Mouse (Mus musculus) layer of hippocampus, postnatal 10 days (tissue): ENCODE data around the gene Hspb11. TPM values are rescaled to one million over a fixed set of nuclear protein-coding genes. Genes with fewer than 3 reads are reported as not detected.

Experiments used
- DNase-seq, 2 experiments: peaks; one replicate each; pipeline ENCODE4 v3.0.0; 2021; ENCODE audit warnings: low spot score in 2 of 2
- total RNA-seq, 2 experiments: library from RNA; stranded (reverse); gene quantifications; 2 replicates each; pipeline ENCODE4 v1.2.3; 2021

Gene Hspb11
- total RNA-seq, 2 experiments from 2014 or later, result 21.1 to 22.4 TPM

DNA sequence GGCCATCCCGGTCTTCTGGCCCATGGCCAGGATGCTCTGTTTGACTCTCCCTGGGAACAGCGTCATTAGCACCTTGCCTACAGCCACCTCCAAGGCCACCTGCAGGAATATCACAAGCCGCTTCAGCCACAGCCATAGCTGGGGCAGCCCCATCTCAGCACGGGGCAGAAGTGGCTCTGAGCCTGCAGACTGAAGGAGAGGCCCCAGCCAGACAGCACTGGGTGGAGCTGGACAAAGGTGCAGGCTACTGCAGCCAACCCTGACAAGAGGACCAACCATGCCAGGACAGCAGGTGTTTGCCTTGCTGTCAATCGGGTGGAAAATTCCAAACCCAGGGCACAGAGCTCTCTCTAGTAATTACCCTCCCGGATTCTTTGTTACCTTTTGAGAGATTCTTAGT, 53.6 kb downstream of the Hspb11 start, which contains the start of gene Dio1:
Gene Dio1 (minus strand): TSS at position 204 of the 400 bp plus-strand sequence.
- DNase-seq, result no peak

- peak; percentile 84 to 89 for DNase-seq
Measured at GRCm38 (mm10) chr4:107313690-107314478, 60.5 kb downstream of the Hspb11 start, which contains the start of gene Yipf1. Yipf1 (plus strand) TSS chr4:107314363.

DNA sequence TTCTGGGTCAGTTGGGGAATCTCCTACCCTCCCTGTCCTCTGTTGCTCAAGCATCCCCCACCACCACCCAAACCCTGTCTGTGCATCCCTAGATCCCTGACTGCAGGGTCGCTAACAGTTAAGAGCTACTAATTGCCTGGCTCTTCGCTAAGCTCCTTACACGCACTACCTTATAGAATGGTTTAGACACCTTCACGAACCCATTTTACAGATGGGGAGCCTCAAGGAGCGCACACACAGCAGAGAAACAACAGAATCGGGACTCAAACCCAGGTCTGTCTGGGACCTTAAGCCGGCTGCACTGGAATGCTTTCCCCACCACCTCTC, 61.0 kb downstream of the Hspb11 start:
- DNase-seq, result no peak

GRCm38 (mm10) chr4:107318646-107319045, 65.3 kb downstream of the Hspb11 start:
- DNase-seq, result no peak

DNA sequence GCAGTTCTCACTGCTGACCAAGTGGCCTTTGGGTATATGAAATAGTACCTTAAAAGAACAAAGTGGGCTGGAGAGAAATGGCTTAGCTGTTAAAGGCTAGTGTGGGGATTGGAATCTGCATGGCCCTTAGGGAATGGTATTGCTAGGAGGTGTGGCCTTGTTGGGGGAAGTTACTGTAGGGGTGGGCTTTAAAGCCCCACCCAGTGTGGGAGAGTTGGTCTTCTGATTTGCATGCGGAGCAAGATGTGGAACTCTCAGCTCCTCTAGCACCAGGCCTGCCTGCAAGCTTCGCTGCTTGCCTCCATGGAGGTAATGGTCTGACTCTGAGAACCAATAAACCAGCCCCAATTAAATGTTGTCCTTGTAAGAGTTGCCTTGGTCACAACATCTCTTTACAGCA, 67.6 kb downstream of the Hspb11 start:
- no peak for DNase-seq

- DNase-seq, result no peak
Measured at GRCm38 (mm10) chr4:107323113-107323512, 69.7 kb downstream of the Hspb11 start.

- DNase-seq, result no peak
Measured at GRCm38 (mm10) chr4:107328530-107328929, 75.1 kb downstream of the Hspb11 start.

Other genes with a start within 250 kb of the Hspb11 start
- gene Mrpl37, start 186.7 kb upstream of the Hspb11 start, total RNA-seq, result 10 to 100 TPM; 63.5 to 74.0 TPM
- 10 to 100 TPM in 1 of 2 experiments, 1 to 10 TPM in 1; 9.6 to 10.5 TPM for gene Cyb5rl, start 186.6 kb upstream of the Hspb11 start, total RNA-seq
- not detected for gene Cdcp2, start 156.7 kb upstream of the Hspb11 start, total RNA-seq
- 100 to 1,000 TPM; 154 to 161 TPM for gene Tmem59, start 75.2 kb upstream of the Hspb11 start, total RNA-seq
- gene Tceanc2, start 74.5 kb upstream of the Hspb11 start, total RNA-seq, result 10 to 100 TPM; 22.3 to 23.0 TPM
- gene Ldlrad1, start 44.4 kb upstream of the Hspb11 start, total RNA-seq, result not detected
- 10 to 100 TPM; 39.5 to 41.2 TPM for gene Lrrc42, start 61 bp upstream of the Hspb11 start, total RNA-seq
- gene Dio1, start 53.6 kb downstream of the Hspb11 start, total RNA-seq, result not detected
- 10 to 100 TPM; 46.9 to 49.1 TPM for gene Yipf1, start 60.8 kb downstream of the Hspb11 start, total RNA-seq
- gene Ndc1, start 114.2 kb downstream of the Hspb11 start, total RNA-seq, result 10 to 100 TPM; 17.2 to 17.6 TPM
- 1 to 10 TPM; 1.1 to 2.4 TPM for gene Glis1, start 181.0 kb downstream of the Hspb11 start, total RNA-seq